Mouse (Mus musculus): ENCODE data around the gene Zfp449. TPM values are rescaled to one million over a fixed set of nuclear protein-coding genes. Genes with fewer than 3 reads are reported as not detected.

The Zfp449 gene
- polyA plus RNA-seq, 1 experiment from 2014 or later, result 8.9 TPM

GRCm38 (mm10) chrX:56404646-56405045, 58.4 kb downstream of the Zfp449 start:
- H3K9me3 ChIP-seq, result no peaks in the 10 kb centered on the region
- no peak overlapping the region for H3K4me2 ChIP-seq
- no peak overlapping the region for H3K4me3 ChIP-seq
- 28% methylated on average over 2 of the region's 2 CpGs for WGBS
- no peak overlapping the region for H3K9ac ChIP-seq
- H3K27me3 ChIP-seq, result no peaks in the 10 kb centered on the region
- no peaks in the 10 kb centered on the region for H3K36me3 ChIP-seq
- ATAC-seq (ENCODE audit: insufficient number of reproducible peaks, insufficient read depth, low FRiP score, low TSS enrichment, low read depth), result no peak
- H3K27ac ChIP-seq, result no peak overlapping the region
- no peaks in the 10 kb centered on the region for H3K4me1 ChIP-seq

DNA sequence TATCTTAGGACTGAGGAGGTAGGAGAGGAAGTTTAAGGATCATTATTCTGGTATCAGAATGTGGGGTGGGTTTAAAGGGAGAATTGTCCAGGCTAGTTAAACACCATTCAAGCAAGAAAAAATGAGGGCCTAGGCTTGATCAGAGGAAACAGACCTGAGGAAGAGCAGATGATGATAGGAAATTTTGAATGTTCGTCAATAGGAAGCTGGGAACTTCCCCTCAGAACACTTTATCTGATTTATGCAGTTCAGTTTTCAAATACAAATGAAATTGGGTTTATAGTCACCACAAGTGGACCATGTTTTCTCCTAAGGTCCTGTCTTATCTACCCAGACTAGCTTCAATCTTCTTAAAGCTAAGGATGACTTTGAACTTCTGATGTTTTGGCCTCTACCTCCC, 59.3 kb downstream of the Zfp449 start:
- Histone ChIP-seq H3K27me3 (no peaks in the 10 kb centered on the region), H3K36me3 (no peaks in the 10 kb centered on the region), H3K4me3 (no peak overlapping the region), H3K9me3 (no peaks in the 10 kb centered on the region), H3K4me1 (no peaks in the 10 kb centered on the region), H3K27ac (no peak overlapping the region), H3K4me2 (no peak overlapping the region), H3K9ac (no peak overlapping the region)
- WGBS, result 54% methylated on average over 1 of the region's 1 CpGs
- no peak for ATAC-seq (ENCODE audit: insufficient number of reproducible peaks, insufficient read depth, low FRiP score, low TSS enrichment, low read depth)

DNA sequence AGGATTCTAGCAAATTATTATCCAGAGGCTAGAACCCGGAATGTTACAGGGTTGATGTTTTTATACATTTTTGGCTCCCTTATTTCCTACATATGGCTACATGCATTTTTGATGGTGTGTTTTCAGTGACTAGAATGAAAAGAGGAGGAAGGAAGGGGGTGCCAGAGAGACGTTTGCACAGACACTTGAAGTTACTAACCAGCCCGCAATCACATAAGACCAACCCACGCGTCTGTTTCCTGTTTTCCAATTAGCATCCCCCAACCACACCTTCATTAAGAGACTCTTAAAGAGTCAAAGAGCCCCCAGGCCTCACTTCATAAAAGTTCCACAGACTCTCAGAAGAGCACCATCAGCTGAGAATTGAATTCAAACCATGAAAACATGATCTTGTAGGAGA, 59.9 kb downstream of the Zfp449 start:
- Histone ChIP-seq H3K9me3 (no peaks in the 10 kb centered on the region), H3K27me3 (no peaks in the 10 kb centered on the region), H3K27ac (no peak overlapping the region), H3K4me1 (no peaks in the 10 kb centered on the region), H3K36me3 (no peaks in the 10 kb centered on the region), H3K9ac (no peak overlapping the region), H3K4me2 (no peak overlapping the region), H3K4me3 (no peak overlapping the region)
- WGBS, result 54% methylated on average over 5 of the region's 5 CpGs
- no peak for ATAC-seq (ENCODE audit: insufficient number of reproducible peaks, insufficient read depth, low FRiP score, low TSS enrichment, low read depth)

Other genes starting within 250 kb of the Zfp449 start
- gene 3830403N18Rik, start 209.8 kb upstream of the Zfp449 start, polyA plus RNA-seq (2015; fragmentation: Nextera tagmentation; extraction: Ambion mirVana), result 0.27 and 0.88 TPM in 2 replicates
- gene Gm773, start 133.5 kb upstream of the Zfp449 start, polyA plus RNA-seq (2015; fragmentation: Nextera tagmentation; extraction: Ambion mirVana), result not detected in 2 replicates
- gene Smim10l2a, start 28.2 kb downstream of the Zfp449 start, polyA plus RNA-seq (2015; fragmentation: Nextera tagmentation; extraction: Ambion mirVana), result 6.1 and 6.8 TPM in 2 replicates
- 2.2 and 4.2 TPM in 2 replicates for gene Gm2174, start 101.6 kb downstream of the Zfp449 start, polyA plus RNA-seq (2015; fragmentation: Nextera tagmentation; extraction: Ambion mirVana)
- gene Ints6l, start 108.5 kb downstream of the Zfp449 start, polyA plus RNA-seq (2015; fragmentation: Nextera tagmentation; extraction: Ambion mirVana), result 24.6 and 26.3 TPM in 2 replicates
- not detected in 2 replicates for gene Gm10477, start 178.3 kb downstream of the Zfp449 start, polyA plus RNA-seq (2015; fragmentation: Nextera tagmentation; extraction: Ambion mirVana)
- gene Gm648, start 203.2 kb downstream of the Zfp449 start, polyA plus RNA-seq (2015; fragmentation: Nextera tagmentation; extraction: Ambion mirVana), result not detected in 2 replicates

Data from embryonic facial prominence, embryonic 13.5 days (tissue).